Mouse (Mus musculus) testis, adult 2 months (tissue): Measurements from ENCODE around the gene Ucn3.

Experiments
- CTCF ChIP-seq: fragments of 200-500 bp; IDR thresholded peaks from 2 replicates; pipeline ENCODE4 v1.5.1; 2012; ENCODE audit warnings: low read depth, mild to moderate bottlenecking, inconsistent platforms, low read length, moderate library complexity; ENCODE audit not compliant: control insufficient read depth, insufficient read depth, insufficient replicate concordance
- POLR2A ChIP-seq: fragments of 200-500 bp; IDR thresholded peaks from 2 replicates; pipeline ENCODE4 v1.6.1; 2012; ENCODE audit warnings: low read depth, mild to moderate bottlenecking, inconsistent platforms, low read length, moderate library complexity; ENCODE audit not compliant: control insufficient read depth

- no peak for TF ChIP-seq CTCF
- no peak for TF ChIP-seq POLR2A
Measured at GRCm38 (mm10) chr13:3925632-3926031, 19.5 kb downstream of the Ucn3 start.
